In genomic region chr12:112333125-112334079, GRCm38 (mm10) we compare ENCODE assay signal across 9 mouse cellular contexts.
DNase-seq lines count a peak whose midpoint lies in the region; ATAC-seq and TF ChIP-seq lines count a peak whose summit lies in the region.
"Had no signal": no experiment of that assay in that cellular context is flagged by ENCODE, and none has a peak within 500 bp of the region (broad histone marks: within the 10 kb centered on the region; RNA-seq: fewer than 3 reads in every experiment).

No protein-coding gene starts in this region.

- peaks cover 19% of the 10 kb centered on the region for H3K4me1 ChIP-seq in heart, embryonic 15.5 days (replicated peaks)
- H3K4me1 ChIP-seq in cerebellum, adult 2 months (ENCODE audit: control insufficient read depth, insufficient read depth, low read length) = peaks cover 15% of the 10 kb centered on the region
- no peaks in the 10 kb centered on the region for H3K4me1 ChIP-seq in thymus, adult 2 months (replicated peaks; ENCODE audit: control insufficient read depth, insufficient read depth, low read length)
- H3K4me1 ChIP-seq: liver, embryonic 13.5 days had no signal

- peaks cover 28% of the 10 kb centered on the region for H3K27me3 ChIP-seq in heart, embryonic 15.5 days
- H3K27me3 ChIP-seq in cerebellum, adult 2 months (ENCODE audit: control insufficient read depth, insufficient read depth, low read length) = peaks cover 2% of the 10 kb centered on the region; the same call in 1 of the 2 replicates
- no peaks in the 10 kb centered on the region for H3K27me3 ChIP-seq in thymus, adult 2 months (ENCODE audit: control insufficient read depth, insufficient read depth, low read length)
- H3K27me3 ChIP-seq: liver, embryonic 13.5 days had no signal

- H3K4me2 ChIP-seq in heart, embryonic 15.5 days = no peak overlapping the region
- H3K4me2 ChIP-seq: liver, embryonic 13.5 days had no signal

- peak; percentile 37; the same call in 1 of the 2 replicates for ATAC-seq in heart, embryonic 15.5 days (replicated peaks; ENCODE audit: insufficient number of reproducible peaks, insufficient read depth, low FRiP score, low read depth)

- no peak for TF ChIP-seq POLR2A in brain, embryonic 14.5 days (IDR thresholded peaks at IDR 0.05; ENCODE audit: borderline replicate concordance, extremely low read depth, insufficient read depth, insufficient read length, poor library complexity, severe bottlenecking)
- no peak for TF ChIP-seq POLR2A in cerebellum, adult 2 months (IDR thresholded peaks at IDR 0.05; ENCODE audit: borderline replicate concordance, insufficient read depth, low read length)
- TF ChIP-seq POLR2A in thymus, adult 2 months (IDR thresholded peaks at IDR 0.05; ENCODE audit: control insufficient read depth, extremely low read depth, insufficient read depth, low read length, poor library complexity) = no peak

- H3K27ac ChIP-seq in heart, embryonic 15.5 days = no peak overlapping the region
- H3K27ac ChIP-seq in cerebellum, adult 2 months (ENCODE audit: insufficient read depth, low read length) = no peak overlapping the region
- H3K27ac ChIP-seq in thymus, adult 2 months (ENCODE audit: control insufficient read depth, insufficient read depth, low read length) = no peak overlapping the region
- H3K27ac ChIP-seq: liver, embryonic 13.5 days had no signal

- H3K36me3 ChIP-seq in heart, embryonic 15.5 days = no peaks in the 10 kb centered on the region
- H3K36me3 ChIP-seq in thymus, adult 2 months (ENCODE audit: control insufficient read depth, insufficient read depth, low read length) = no peaks in the 10 kb centered on the region
- H3K36me3 ChIP-seq: liver, embryonic 13.5 days had no signal

- no peaks in the 10 kb centered on the region for H3K9me3 ChIP-seq in heart, embryonic 15.5 days (replicated peaks)
- H3K9me3 ChIP-seq: liver, embryonic 13.5 days had no signal

- no peak overlapping the region for H3K9ac ChIP-seq in heart, embryonic 15.5 days
- H3K9ac ChIP-seq: liver, embryonic 13.5 days had no signal

- no peak overlapping the region for H3K4me3 ChIP-seq in heart, embryonic 15.5 days
- no peak overlapping the region for H3K4me3 ChIP-seq in cerebellum, adult 2 months (replicated peaks; ENCODE audit: insufficient read depth, low read depth, low read length)
- no peak overlapping the region for H3K4me3 ChIP-seq in thymus, adult 2 months (ENCODE audit: control insufficient read depth, insufficient read depth, low read length)
- H3K4me3 ChIP-seq: liver, embryonic 13.5 days had no signal

- 56% methylated on average over 19 of the region's 19 CpGs for WGBS in heart, embryonic 15.5 days
- 72% methylated on average over 19 of the region's 19 CpGs for WGBS in cerebellum, adult 2 months
- 87% methylated on average over 19 of the region's 19 CpGs for WGBS in thymus, adult 2 months

- peak; percentile 95 for DNase-seq in brain, embryonic 14.5 days (ENCODE audit: low read depth)
- DNase-seq in embryo, embryonic 10.5 days (ENCODE audit: low spot score) = peak; percentile 79
- DNase-seq in mesoderm, embryonic 11.5 days (ENCODE audit: low read depth, low spot score) = peak; percentile 69
- DNase-seq in cerebellum, adult 2 months = no peak
- no peak for DNase-seq in ovary, postnatal 14 days (ENCODE audit: low spot score)
- DNase-seq in thymus, adult 2 months = no peak
- DNase-seq in spleen, adult 12 weeks (ENCODE audit: low spot score) = no peak
- DNase-seq: liver, embryonic 13.5 days had no signal

- no peak for TF ChIP-seq CTCF in brain, embryonic 14.5 days (IDR thresholded peaks at IDR 0.05; ENCODE audit: borderline replicate concordance, extremely low read depth, insufficient read depth, insufficient read length)
- no peak for TF ChIP-seq CTCF in cerebellum, adult 2 months (IDR thresholded peaks at IDR 0.05; ENCODE audit: borderline replicate concordance, insufficient read depth, low read depth, low read length)
- TF ChIP-seq CTCF in thymus, adult 2 months (IDR thresholded peaks at IDR 0.05; ENCODE audit: borderline replicate concordance, control insufficient read depth, extremely low read depth, insufficient read depth, low read length, poor library complexity) = no peak

Comparison
In these comparisons a context has a peak if more than half of its experiments do, and no peak if none do; other contexts are left out.
1. DNase-seq: peak in brain, embryonic 14.5 days (single experiment), embryo, embryonic 10.5 days (single experiment) and mesoderm, embryonic 11.5 days (single experiment); none in cerebellum, adult 2 months (0 of 2), ovary, postnatal 14 days (single experiment), thymus, adult 2 months (single experiment) and spleen, adult 12 weeks (single experiment).